Mouse (Mus musculus) 3134 (cell line): ENCODE results near the gene Hadhb.

ENCODE experiments used
- DNase-seq: peaks from one replicate; pipeline ENCODE4 v3.0.0-alpha.2; 2011; ENCODE audit warnings: low spot score; ENCODE audit not compliant: insufficient read length; ENCODE audit errors: extremely low read depth

Gene Hadhb

DNA sequence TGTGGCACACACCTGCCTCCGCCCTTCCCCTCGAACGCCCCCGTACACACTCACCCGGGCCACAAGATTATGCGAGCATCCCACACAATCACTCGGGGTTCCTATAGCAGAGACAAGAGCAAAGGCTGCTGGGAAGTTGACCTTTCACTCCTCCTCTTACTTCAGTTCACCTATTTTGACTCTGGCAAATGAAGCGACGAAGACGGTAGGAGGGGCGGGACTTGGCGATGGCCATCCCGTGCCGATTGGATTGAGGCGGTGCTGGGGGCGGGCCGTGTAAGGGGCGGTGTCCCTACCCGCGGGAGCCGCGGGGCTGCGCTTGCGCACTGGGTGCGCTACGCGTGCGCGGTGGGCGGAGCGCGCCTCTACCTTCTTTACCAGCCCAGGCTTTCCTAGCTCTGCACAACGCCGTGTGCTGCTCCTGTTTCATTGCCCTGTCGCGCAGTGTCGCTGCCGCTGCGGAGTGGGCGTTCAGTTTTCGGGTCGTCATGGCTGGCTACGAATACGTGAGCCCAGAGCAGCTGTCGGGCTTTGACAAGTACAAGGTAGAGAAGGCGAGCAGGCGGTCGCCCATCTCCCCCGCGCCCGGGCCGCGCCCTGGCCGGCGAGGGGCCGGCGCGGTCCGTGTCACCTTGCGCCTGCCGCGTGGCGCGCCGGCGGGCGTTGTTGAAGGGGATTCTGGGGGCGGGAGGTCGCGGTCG, 77.4 kb downstream of the Hadhb start, which contains the start of gene Selenoi:
Gene Selenoi, plus strand, starts transcription at position 311 of the 701 bp plus-strand sequence.
- DNase-seq: peak; percentile 98

DNA sequence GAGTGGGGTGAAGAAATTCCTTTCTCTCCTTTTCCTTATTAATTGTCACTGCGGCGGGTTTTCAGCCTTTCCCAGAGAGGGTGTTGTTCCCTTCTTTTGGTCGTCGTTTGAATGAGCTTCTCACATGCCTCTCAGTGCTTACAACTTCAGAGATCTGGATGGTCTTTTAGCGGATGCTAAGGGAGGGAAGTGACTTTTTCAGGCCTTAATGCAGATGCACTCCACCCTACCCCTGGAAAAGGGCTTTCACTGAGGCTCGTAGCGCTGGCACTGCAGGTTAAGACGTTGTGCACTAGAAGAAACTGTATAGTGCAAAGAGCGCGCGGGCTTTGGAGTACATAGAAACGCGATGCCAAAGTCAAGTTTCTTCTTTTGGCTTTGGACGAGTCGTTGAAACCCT, 78.0 kb downstream of the Hadhb start:
- DNase-seq: peak; percentile 15

DNA sequence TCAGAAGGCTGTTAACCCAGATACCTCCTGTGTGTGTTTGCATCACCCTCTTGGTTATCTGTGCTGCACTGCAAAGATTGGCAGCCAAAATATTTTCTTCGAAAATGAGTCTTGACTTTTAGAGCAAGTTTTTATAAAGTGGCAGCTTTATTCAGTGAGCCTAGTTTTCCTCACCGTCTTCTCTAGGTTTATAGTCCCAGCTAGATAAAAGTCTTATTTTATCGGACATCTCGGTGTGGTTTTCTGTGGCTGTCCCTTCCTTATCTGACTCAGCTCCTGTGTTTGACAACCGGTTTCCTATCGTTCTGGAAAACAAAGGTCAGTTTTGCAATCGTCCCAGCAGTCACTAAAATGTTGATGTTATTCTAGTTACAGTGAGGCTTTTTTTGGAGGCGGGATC, 78.9 kb downstream of the Hadhb start:
- DNase-seq: no peak
